Comparison of ENCODE assay signal across 30 mouse cellular contexts in genomic region chr15:12812646-12813045, GRCm38 (mm10). TPM values are rescaled to one million over a fixed set of nuclear protein-coding genes. Genes with fewer than 3 reads are reported as not detected.
A peak's percentile ranks its signal among the peaks of the same experiment; 100 is the strongest.
DNase-seq lines count a peak whose midpoint lies in the region; ATAC-seq and TF ChIP-seq lines count a peak whose summit lies in the region.
"Had no signal": no experiment of that assay in that cellular context is flagged by ENCODE, and none has a peak within 500 bp of the region (broad histone marks: within the 10 kb centered on the region; RNA-seq: fewer than 3 reads in every experiment).

No protein-coding gene starts in this region.

- H3K4me1 ChIP-seq in liver, embryonic 14.5 days (replicated peaks; ENCODE audit: control insufficient read depth in 2 of 2, insufficient read depth in 2 of 2, low read length in 1 of 2) = no peaks in the 10 kb centered on the region
- H3K4me1 ChIP-seq in liver, postnatal 0 days (ENCODE audit: insufficient read depth) = no peaks in the 10 kb centered on the region
- no peaks in the 10 kb centered on the region for H3K4me1 ChIP-seq in forebrain, embryonic 13.5 days
- H3K4me1 ChIP-seq in embryonic facial prominence, embryonic 10.5 days = no peaks in the 10 kb centered on the region
- H3K4me1 ChIP-seq: embryonic facial prominence, embryonic 12.5 days; embryonic facial prominence, embryonic 15.5 days; forebrain, embryonic 10.5 days; heart, embryonic 12.5 days; heart, embryonic 15.5 days; hindbrain, embryonic 15.5 days; intestine, embryonic 15.5 days had no signal

- 89% methylated on average over 11 of the region's 11 CpGs for WGBS in liver, embryonic 14.5 days (ENCODE audit: insufficient replicate concordance)
- WGBS in liver, postnatal 0 days (ENCODE audit: insufficient replicate concordance) = 91% methylated on average over 11 of the region's 11 CpGs
- 97% methylated on average over 11 of the region's 11 CpGs for WGBS in forebrain, embryonic 13.5 days
- 96% methylated on average over 11 of the region's 11 CpGs for WGBS in embryonic facial prominence, embryonic 10.5 days

- H3K9me3 ChIP-seq in liver, embryonic 14.5 days (ENCODE audit: control insufficient read depth, low read length) = no peaks in the 10 kb centered on the region
- H3K9me3 ChIP-seq in liver, postnatal 0 days (ENCODE audit: low read length) = no peaks in the 10 kb centered on the region
- H3K9me3 ChIP-seq in forebrain, embryonic 13.5 days (replicated peaks) = no peaks in the 10 kb centered on the region
- no peaks in the 10 kb centered on the region for H3K9me3 ChIP-seq in embryonic facial prominence, embryonic 10.5 days
- H3K9me3 ChIP-seq: embryonic facial prominence, embryonic 12.5 days; embryonic facial prominence, embryonic 15.5 days; forebrain, embryonic 10.5 days; heart, embryonic 12.5 days; heart, embryonic 15.5 days; hindbrain, embryonic 15.5 days; intestine, embryonic 15.5 days had no signal

- TF ChIP-seq EP300 in liver, embryonic 14.5 days (IDR thresholded peaks at IDR 0.05; ENCODE audit: low read depth) = no peak
- TF ChIP-seq EP300 in liver, postnatal 0 days (IDR thresholded peaks at IDR 0.05; ENCODE audit: low read depth) = no peak

- no peak for ATAC-seq in liver, embryonic 14.5 days (ENCODE audit: insufficient read depth)
- no peak for ATAC-seq in liver, postnatal 0 days
- ATAC-seq in forebrain, embryonic 13.5 days = no peak
- ATAC-seq: activated CD4-positive, CD25-positive, alpha-beta regulatory T cell, adult 4 months; forebrain, embryonic 14.5 days; forebrain, postnatal 0 days; intestine, embryonic 15.5 days; Patski had no signal

- peak; percentile 40 for TF ChIP-seq CTCF in liver, embryonic 14.5 days (IDR thresholded peaks at IDR 0.05; ENCODE audit: low read depth)
- no peak for TF ChIP-seq CTCF in liver, postnatal 0 days (IDR thresholded peaks at IDR 0.05; ENCODE audit: low read depth)

- peak; percentile 54 for DNase-seq in heart, adult 11 months
- no peak for DNase-seq in heart, postnatal 14 days
- no peak for DNase-seq in liver, embryonic 14.5 days (ENCODE audit: low read depth in 3 of 3, low spot score in 3 of 3)
- DNase-seq in liver, postnatal 0 days = no peak
- DNase-seq in ES-CJ7 (ENCODE audit: low read depth, low spot score) (peak; percentile 60), ZHBTc4 (ENCODE audit: low read depth, low spot score) (peak; percentile 57)
- no peak for DNase-seq in embryonic facial prominence, embryonic 10.5 days (ENCODE audit: low spot score)
- DNase-seq: adrenal gland, adult 8-10 months; adrenal gland, postnatal 36 days; cerebellum, adult 18-20 months; cerebellum, adult 9-10 months; cerebellum, postnatal 14 days; forebrain, postnatal 0 days; gastrocnemius, adult 2 months; gastrocnemius, postnatal 14 days; heart, adult 18-20 months; heart, postnatal 10 days; heart, postnatal 4 days; kidney, adult 18-20 months had no signal

- peaks cover 88% of the 10 kb centered on the region for H3K36me3 ChIP-seq in liver, embryonic 14.5 days (replicated peaks; ENCODE audit: control insufficient read depth, insufficient read depth, low read depth)
- peaks cover 80% of the 10 kb centered on the region for H3K36me3 ChIP-seq in liver, postnatal 0 days (replicated peaks; ENCODE audit: insufficient read depth, low read length)
- peaks cover 97% of the 10 kb centered on the region for H3K36me3 ChIP-seq in forebrain, embryonic 13.5 days (ENCODE audit: poor library complexity, severe bottlenecking)
- peaks cover 100% of the 10 kb centered on the region for H3K36me3 ChIP-seq in embryonic facial prominence, embryonic 10.5 days (replicated peaks)

- no peak overlapping the region for H3K4me3 ChIP-seq in liver, embryonic 14.5 days (ENCODE audit: insufficient read depth in 1 of 2, low read depth in 2 of 2, low read length in 2 of 2)
- H3K4me3 ChIP-seq in liver, postnatal 0 days (ENCODE audit: low read depth, low read length) = no peak overlapping the region
- no peak overlapping the region for H3K4me3 ChIP-seq in forebrain, embryonic 13.5 days
- no peak overlapping the region for H3K4me3 ChIP-seq in embryonic facial prominence, embryonic 10.5 days
- H3K4me3 ChIP-seq: embryonic facial prominence, embryonic 12.5 days; embryonic facial prominence, embryonic 15.5 days; forebrain, embryonic 10.5 days; gastrocnemius, adult 2 months; heart, embryonic 12.5 days; heart, embryonic 15.5 days; hindbrain, embryonic 15.5 days; intestine, embryonic 15.5 days had no signal

- H3K4me2 ChIP-seq in liver, embryonic 14.5 days (ENCODE audit: low read depth) = no peak overlapping the region
- H3K4me2 ChIP-seq in liver, postnatal 0 days (ENCODE audit: low read depth, low read length) = no peak overlapping the region
- no peak overlapping the region for H3K4me2 ChIP-seq in forebrain, embryonic 13.5 days
- H3K4me2 ChIP-seq: embryonic facial prominence, embryonic 12.5 days; embryonic facial prominence, embryonic 15.5 days; heart, embryonic 12.5 days; heart, embryonic 15.5 days; hindbrain, embryonic 15.5 days; intestine, embryonic 15.5 days had no signal

- intact Hi-C loops in heart, postnatal 14 days (cut with DNase I) = no loop called here

- no peak overlapping the region for H3K9ac ChIP-seq in liver, embryonic 14.5 days (replicated peaks)
- no peak overlapping the region for H3K9ac ChIP-seq in liver, postnatal 0 days (replicated peaks)
- H3K9ac ChIP-seq in forebrain, embryonic 13.5 days = no peak overlapping the region
- H3K9ac ChIP-seq: embryonic facial prominence, embryonic 12.5 days; embryonic facial prominence, embryonic 15.5 days; forebrain, postnatal 0 days; heart, embryonic 12.5 days; heart, embryonic 15.5 days; hindbrain, embryonic 15.5 days; intestine, embryonic 15.5 days had no signal

- no peaks in the 10 kb centered on the region for H3K27me3 ChIP-seq in liver, embryonic 14.5 days (ENCODE audit: control insufficient read depth, insufficient read depth, low read length)
- no peaks in the 10 kb centered on the region for H3K27me3 ChIP-seq in liver, postnatal 0 days (ENCODE audit: insufficient read depth, low read length)
- H3K27me3 ChIP-seq in forebrain, embryonic 13.5 days = no peaks in the 10 kb centered on the region
- no peaks in the 10 kb centered on the region for H3K27me3 ChIP-seq in embryonic facial prominence, embryonic 10.5 days (replicated peaks; ENCODE audit: low read depth, poor library complexity, severe bottlenecking)
- H3K27me3 ChIP-seq: embryonic facial prominence, embryonic 12.5 days; embryonic facial prominence, embryonic 15.5 days; heart, embryonic 12.5 days; heart, embryonic 15.5 days; hindbrain, embryonic 15.5 days; intestine, embryonic 15.5 days; Patski had no signal

- H3K27ac ChIP-seq in liver, embryonic 14.5 days = no peak overlapping the region
- H3K27ac ChIP-seq in liver, postnatal 0 days (ENCODE audit: low read depth) = no peak overlapping the region
- no peak overlapping the region for H3K27ac ChIP-seq in forebrain, embryonic 13.5 days
- no peak overlapping the region for H3K27ac ChIP-seq in embryonic facial prominence, embryonic 10.5 days (replicated peaks)
- H3K27ac ChIP-seq: embryonic facial prominence, embryonic 12.5 days; embryonic facial prominence, embryonic 15.5 days; forebrain, embryonic 10.5 days; gastrocnemius, adult 2 months; heart, embryonic 15.5 days; hindbrain, embryonic 15.5 days; intestine, embryonic 15.5 days had no signal

RNA-seq across cellular contexts. Expression of gene 6030458C11Rik, which starts 11.8 kb away (rescaled TPM):
- total RNA-seq in heart, postnatal 14 days (2021) = 10 to 100 TPM; 14.2 to 14.9 TPM
- 16.9 and 21.4 TPM in 2 replicates for polyA plus RNA-seq in liver, embryonic 14.5 days (2012; rRNA removed)
- 14.3 and 14.7 TPM in 2 replicates for polyA plus RNA-seq in liver, embryonic 14.5 days (2014; fragmentation: Nextera tagmentation; extraction: Ambion mirVana)
- 18.9 and 19.5 TPM in 2 replicates for polyA plus RNA-seq in liver, postnatal 0 days (2015; fragmentation: Nextera tagmentation; extraction: Ambion mirVana)
- 36.6 and 36.8 TPM in 2 replicates for polyA plus RNA-seq in forebrain, embryonic 13.5 days (2015; fragmentation: Nextera tagmentation; extraction: Ambion mirVana)
- 49.5 and 50.5 TPM in 2 replicates for polyA plus RNA-seq in embryonic facial prominence, embryonic 10.5 days (2016; fragmentation: Nextera tagmentation; extraction: Ambion mirVana)

RNA-seq across cellular contexts. Expression of gene Drosha, which starts 12.0 kb away (rescaled TPM):
- total RNA-seq in heart, postnatal 14 days (2021) = 10 to 100 TPM; 29.3 to 32.7 TPM
- polyA plus RNA-seq in liver, embryonic 14.5 days (2012; rRNA removed) = 6.6 and 8.8 TPM in 2 replicates
- 13.5 and 16.8 TPM in 2 replicates for polyA plus RNA-seq in liver, embryonic 14.5 days (2014; fragmentation: Nextera tagmentation; extraction: Ambion mirVana)
- 4.5 and 5.2 TPM in 2 replicates for polyA plus RNA-seq in liver, postnatal 0 days (2015; fragmentation: Nextera tagmentation; extraction: Ambion mirVana)
- polyA plus RNA-seq in forebrain, embryonic 13.5 days (2015; fragmentation: Nextera tagmentation; extraction: Ambion mirVana) = 50.9 and 55.3 TPM in 2 replicates
- polyA plus RNA-seq in embryonic facial prominence, embryonic 10.5 days (2016; fragmentation: Nextera tagmentation; extraction: Ambion mirVana) = 82.0 and 86.2 TPM in 2 replicates

Comparison
In these comparisons a context has a peak if more than half of its experiments do, and no peak if none do; other contexts are left out.
1. DNase-seq: peak in heart, adult 11 months (single experiment), ES-CJ7 (single experiment) and ZHBTc4 (single experiment); none in heart, postnatal 14 days (0 of 2), liver, embryonic 14.5 days (0 of 3), liver, postnatal 0 days (single experiment) and embryonic facial prominence, embryonic 10.5 days (single experiment).